Mouse (Mus musculus) forebrain, embryonic 15.5 days (tissue): Measurements from ENCODE around the gene Sgsm1. TPM values are rescaled to one million over a fixed set of nuclear protein-coding genes. Genes with fewer than 3 reads are reported as not detected.
A peak's percentile ranks its signal among the peaks of the same experiment; 100 is the strongest.
"Not testable (repeated sequence)": the region's sequence is repeated elsewhere in the genome, so short reads cannot be mapped to it uniquely, and the experiment has no call there.

Source experiments
- ATAC-seq: fragments of 200-750 bp; cut with Nextera tagmentation; replicated peaks from 2 replicates; pipeline ENCODE4 v1.8.0; 2017; ENCODE audit warnings: mild to moderate bottlenecking, moderate TSS enrichment, moderate library complexity
- H3K27ac ChIP-seq: fragments of 300-500 bp; sonication (generic); replicated peaks from 2 replicates; pipeline ENCODE4 v1.5.1; 2015; ENCODE audit warnings: mild to moderate bottlenecking, inconsistent platforms
- H3K27me3 ChIP-seq: fragments of 300-500 bp; sonication (generic); 2 replicates; pipeline ENCODE4 v1.6.1; 2015; ENCODE audit warnings: inconsistent platforms
- H3K36me3 ChIP-seq: fragments of 300-500 bp; sonication (generic); 2 replicates; pipeline ENCODE4 v1.6.1; 2015; ENCODE audit warnings: mild to moderate bottlenecking, inconsistent platforms
- H3K4me1 ChIP-seq: fragments of 300-500 bp; sonication (generic); 2 replicates; pipeline ENCODE4 v1.6.1; 2015; ENCODE audit warnings: inconsistent platforms
- H3K4me2 ChIP-seq: fragments of 300-500 bp; sonication (generic); replicated peaks from 2 replicates; pipeline ENCODE4 v1.6.1; 2015; ENCODE audit warnings: mild to moderate bottlenecking, inconsistent platforms
- H3K4me3 ChIP-seq: fragments of 300-500 bp; sonication (generic); 2 replicates; pipeline ENCODE4 v1.5.1; 2015; ENCODE audit warnings: mild to moderate bottlenecking, inconsistent platforms
- H3K9ac ChIP-seq: fragments of 300-500 bp; sonication (generic); replicated peaks from 2 replicates; pipeline ENCODE4 v1.6.1; 2015; ENCODE audit warnings: mild to moderate bottlenecking, inconsistent platforms
- H3K9me3 ChIP-seq: fragments of 300-500 bp; sonication (generic); 2 replicates; pipeline ENCODE4 v1.6.1; 2016; ENCODE audit warnings: inconsistent platforms
- WGBS: fragments of 180-500 bp; shearing (Covaris S2); methylation state at CpG from one replicate; pipeline ENCODE4 v1.1.7; 2015; ENCODE audit warnings: mixed read lengths; 5-methylcytosine and 5-hydroxymethylcytosine counted together
- polyA plus RNA-seq: library from polyadenylated mRNA; unstranded; fragments of >200 nt; fragmentation: Nextera tagmentation; extraction: Ambion mirVana; gene quantifications from 2 replicates; pipeline ENCODE4 v1.2.1, GENCODE M21; 2015

Sgsm1 gene
- polyA plus RNA-seq = 14.7 and 15.7 TPM in 2 replicates

DNA sequence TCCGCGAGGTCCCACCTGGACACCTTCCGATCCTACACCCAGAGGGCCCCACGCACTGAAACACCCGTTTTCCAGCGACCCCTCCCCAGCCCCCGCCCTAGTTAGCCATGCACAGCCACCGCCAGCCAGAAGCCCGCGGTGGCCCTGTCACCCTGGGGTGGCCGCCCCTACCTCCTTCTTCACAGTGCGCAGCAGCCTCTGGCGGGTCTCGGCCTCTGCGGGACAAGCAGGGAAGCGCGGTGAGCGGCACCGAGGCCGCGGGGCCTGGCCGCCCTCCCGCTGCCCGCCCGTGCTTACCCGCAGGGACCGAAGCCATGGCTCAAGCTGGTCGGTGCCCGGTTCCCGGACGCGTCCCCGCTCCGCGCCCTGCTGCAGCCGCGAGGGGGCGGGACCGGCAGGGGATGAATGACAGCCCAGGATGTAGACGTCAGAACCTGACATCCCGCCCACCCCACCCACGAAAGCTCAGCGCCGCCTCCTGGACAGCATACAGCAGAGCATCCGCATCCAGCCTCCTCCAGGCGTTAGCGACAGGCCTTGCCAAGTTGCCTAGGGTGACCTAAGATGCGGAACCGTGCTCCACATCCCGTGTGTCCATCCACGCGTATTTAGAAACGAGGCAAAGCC lies at the start of gene Sgsm1:
Gene Sgsm1, minus strand, starts transcription at position 410 of the 627 bp plus-strand sequence.
- WGBS = 2% methylated on average over 53 of the region's 53 CpGs

DNA sequence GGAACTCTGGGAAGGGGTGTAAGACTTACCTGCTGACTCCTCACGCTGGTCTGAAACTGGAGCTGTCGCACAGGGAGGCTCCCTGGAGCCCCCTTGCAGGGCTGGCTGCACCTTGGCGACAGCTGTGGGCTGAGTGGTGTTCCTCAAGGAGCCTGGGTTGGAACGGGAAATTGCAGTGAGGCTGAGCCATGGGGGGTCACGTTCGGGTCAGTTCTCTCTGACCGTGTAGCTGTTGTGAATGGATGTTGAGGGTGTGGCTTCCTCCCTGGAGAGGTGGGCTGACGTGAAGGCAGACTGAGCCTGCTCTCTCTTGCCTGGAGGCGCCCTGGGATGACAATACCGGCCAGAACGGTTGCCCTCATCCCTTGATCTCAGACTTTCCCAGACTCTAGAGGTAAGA lies 48.2 kb upstream of the Sgsm1 start:
- Histone ChIP-seq H3K36me3 (no peaks in the 10 kb centered on the region), H3K27ac (no peak overlapping the region), H3K4me2 (no peak overlapping the region), H3K4me1 (peaks cover 23% of the 10 kb centered on the region), H3K9ac (no peak overlapping the region), H3K4me3 (no peak overlapping the region), H3K27me3 (no peaks in the 10 kb centered on the region), H3K9me3 (no peaks in the 10 kb centered on the region)
- ATAC-seq = no peak
- WGBS = 11% methylated on average over 11 of the region's 11 CpGs

More for the DNA sequence above, at the start of gene Sgsm1:
- ATAC-seq = peak; percentile 62
- no peaks in the 10 kb centered on the region for H3K36me3 ChIP-seq
- H3K9ac ChIP-seq = peak within 1 kb of the TSS; percentile 62
- peak within 1 kb of the TSS; percentile 66 for H3K4me2 ChIP-seq
- no peaks in the 10 kb centered on the region for H3K27me3 ChIP-seq
- 0 out of 2 replicates have a peak within 1 kb of the TSS, but pooled peaks have one; percentile 1 for H3K27ac ChIP-seq
- peaks cover 53% of the 10 kb centered on the region for H3K4me1 ChIP-seq
- no peaks in the 10 kb centered on the region for H3K9me3 ChIP-seq
- H3K4me3 ChIP-seq = peak within 1 kb of the TSS; percentile 55

DNA sequence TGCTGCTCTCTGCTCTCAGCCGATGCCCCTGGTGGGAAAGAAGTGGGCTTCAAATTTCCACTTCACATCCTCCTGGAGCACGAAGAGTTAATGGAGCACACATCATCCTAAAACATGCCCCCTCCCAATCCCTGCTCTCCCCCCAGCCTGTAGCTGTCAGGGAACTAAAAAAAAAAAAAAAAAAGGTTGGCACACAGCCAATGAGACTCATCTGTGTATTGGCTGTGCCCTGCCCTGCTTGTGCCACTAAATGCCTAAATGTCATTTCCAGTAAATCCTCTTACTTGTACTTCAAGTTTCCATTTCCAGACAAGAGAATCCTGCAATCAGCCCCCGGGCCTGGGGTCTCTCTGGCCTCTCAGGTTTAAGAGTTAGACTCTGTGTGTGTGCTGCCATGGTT lies 47.1 kb upstream of the Sgsm1 start:
- WGBS = 39% methylated on average over 3 of the region's 3 CpGs

DNA sequence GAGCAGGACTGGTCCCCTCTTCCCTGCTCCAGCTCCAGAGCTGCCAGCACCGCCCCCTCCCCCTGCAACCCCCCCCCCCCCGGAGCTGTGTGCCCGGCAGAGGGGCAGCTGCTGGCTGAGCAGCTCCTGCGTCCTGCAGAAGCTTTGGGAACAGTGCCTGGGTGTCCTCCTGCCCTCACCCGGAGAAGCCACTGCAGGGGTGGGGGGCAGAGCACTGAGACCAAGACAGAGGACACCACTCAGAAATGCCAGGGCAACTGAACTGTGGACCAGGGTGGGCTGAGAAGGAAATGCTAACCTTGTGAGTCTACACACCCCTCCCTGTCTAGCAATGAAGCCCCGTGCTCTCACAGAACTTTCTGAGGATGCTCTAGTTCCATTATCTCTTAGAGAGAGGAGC lies 46.6 kb upstream of the Sgsm1 start, which contains the start of gene Aym1:
Gene Aym1, plus strand, starts transcription at position 109 of the 400 bp plus-strand sequence.
- Histone ChIP-seq H3K27me3 (no peaks in the 10 kb centered on the region), H3K9me3 (no peaks in the 10 kb centered on the region), H3K4me2 (no peak within 1 kb of the TSS), H3K9ac (no peak within 1 kb of the TSS), H3K27ac (no peak within 1 kb of the TSS), H3K4me1 (peaks cover 24% of the 10 kb centered on the region), H3K36me3 (no peaks in the 10 kb centered on the region), H3K4me3 (no peak within 1 kb of the TSS)
- no peak for ATAC-seq
- 33% methylated on average over 2 of the region's 6 CpGs for WGBS

More for the DNA sequence above, 47.1 kb upstream of the Sgsm1 start:
- Histone ChIP-seq H3K4me3 (no peak overlapping the region), H3K36me3 (no peaks in the 10 kb centered on the region), H3K9me3 (no peaks in the 10 kb centered on the region), H3K27ac (no peak overlapping the region), H3K4me1 (peaks cover 23% of the 10 kb centered on the region), H3K4me2 (no peak overlapping the region), H3K9ac (no peak overlapping the region), H3K27me3 (no peaks in the 10 kb centered on the region)
- no peak; the same call in 1 of the 2 replicates for ATAC-seq

DNA sequence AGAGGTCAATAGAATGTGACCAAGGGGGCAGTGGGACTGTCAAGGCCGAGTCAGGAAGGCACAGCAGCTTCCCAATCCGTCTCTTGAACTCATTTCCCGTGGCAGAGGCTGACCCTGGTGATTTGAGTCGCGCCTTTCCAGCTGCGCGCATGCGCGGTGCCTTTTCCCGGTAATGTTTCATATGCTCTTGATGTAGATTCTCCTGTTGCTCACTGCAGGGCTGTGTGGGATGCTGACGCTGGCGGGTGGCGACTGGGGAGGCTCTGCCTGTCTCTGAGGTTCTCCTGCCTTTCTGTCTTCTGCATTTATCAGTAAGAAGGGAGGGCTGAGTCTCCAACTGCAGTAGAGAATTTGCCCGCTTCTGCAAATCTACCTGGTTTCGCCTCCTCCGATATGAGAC lies 43.7 kb upstream of the Sgsm1 start:
- Histone ChIP-seq H3K36me3 (no peaks in the 10 kb centered on the region), H3K4me3 (no peak overlapping the region), H3K27me3 (no peaks in the 10 kb centered on the region), H3K9me3 (no peaks in the 10 kb centered on the region), H3K9ac (no peak overlapping the region), H3K27ac (no peak overlapping the region), H3K4me1 (peaks cover 45% of the 10 kb centered on the region), H3K4me2 (0 out of 2 replicates have a peak overlapping the region, but pooled peaks have one; percentile 6)
- no peak for ATAC-seq
- 53% methylated on average over 16 of the region's 16 CpGs for WGBS

DNA sequence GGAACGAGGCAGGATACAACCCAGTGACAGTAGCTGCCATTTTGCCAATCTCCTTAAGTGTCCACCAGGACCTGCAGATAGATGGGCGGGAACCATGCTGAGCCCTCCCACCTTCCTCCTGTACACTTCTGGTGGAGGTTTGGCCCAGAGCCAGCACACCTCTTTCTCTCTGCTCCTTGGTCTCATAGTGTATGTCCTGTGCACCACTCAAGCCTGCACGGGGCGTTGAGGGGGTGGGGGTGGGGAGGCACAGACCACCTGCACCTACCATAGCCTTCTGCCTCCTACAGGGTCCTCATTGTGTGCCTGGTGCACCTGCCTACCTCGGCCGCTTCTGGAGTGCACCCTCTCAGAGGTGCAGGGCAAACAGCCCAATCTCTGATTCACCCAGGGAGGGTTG lies 42.0 kb upstream of the Sgsm1 start:
- Histone ChIP-seq H3K4me2 (no peak overlapping the region), H3K27me3 (peaks cover 11% of the 10 kb centered on the region; the same call in 1 of the 2 replicates), H3K9ac (no peak overlapping the region), H3K36me3 (no peaks in the 10 kb centered on the region), H3K9me3 (no peaks in the 10 kb centered on the region), H3K27ac (no peak overlapping the region), H3K4me1 (peaks cover 48% of the 10 kb centered on the region), H3K4me3 (no peak overlapping the region)
- 70% methylated on average over 6 of the region's 6 CpGs for WGBS
- no peak for ATAC-seq

DNA sequence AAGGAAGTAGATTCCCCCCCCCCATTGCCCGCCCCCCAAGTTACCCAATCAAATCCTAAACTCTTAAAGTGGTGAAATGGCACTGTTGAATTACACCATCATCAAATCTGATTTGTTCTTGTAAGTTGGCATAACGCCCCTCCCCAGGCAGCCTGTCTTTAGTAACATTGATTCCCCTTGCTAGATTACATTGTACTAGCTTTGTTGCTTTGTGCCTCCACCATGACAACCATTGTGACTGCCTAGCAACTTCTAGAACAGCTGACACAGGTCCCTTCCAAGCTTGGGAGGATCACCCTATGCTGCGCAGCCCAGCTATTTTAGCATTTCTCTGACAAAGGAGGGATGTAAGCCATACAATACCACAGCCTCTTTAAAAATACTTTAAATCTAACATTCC lies 41.2 kb upstream of the Sgsm1 start:
- H3K36me3 ChIP-seq = no peaks in the 10 kb centered on the region
- H3K27me3 ChIP-seq = peaks cover 19% of the 10 kb centered on the region; the same call in 1 of the 2 replicates
- no peak overlapping the region for H3K27ac ChIP-seq
- no peak; the same call in 1 of the 2 replicates for ATAC-seq
- WGBS = 41% methylated on average over 3 of the region's 3 CpGs
- H3K9ac ChIP-seq = no peak overlapping the region
- no peak overlapping the region for H3K4me3 ChIP-seq
- H3K9me3 ChIP-seq = no peaks in the 10 kb centered on the region
- H3K4me2 ChIP-seq = no peak overlapping the region
- H3K4me1 ChIP-seq = peaks cover 39% of the 10 kb centered on the region

DNA sequence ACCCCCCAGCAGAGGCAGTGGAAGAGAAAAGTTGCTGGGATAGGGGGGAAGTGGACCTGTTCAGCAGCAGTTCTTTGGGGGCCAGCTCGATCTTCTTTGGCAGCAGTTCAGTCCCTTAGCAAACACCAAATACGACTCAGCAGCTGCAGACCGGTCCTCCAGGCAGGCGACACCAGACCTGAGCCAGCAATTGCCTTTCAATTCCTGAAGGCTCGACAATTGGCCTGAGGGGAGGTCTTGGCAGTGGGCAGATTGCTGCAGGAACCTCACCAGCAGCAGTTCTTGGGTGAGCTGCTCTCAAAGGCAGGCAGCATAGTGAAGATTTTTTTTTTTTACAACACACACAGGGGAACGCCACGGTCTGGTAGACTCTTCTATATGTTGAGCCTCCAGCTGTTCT lies 39.2 kb upstream of the Sgsm1 start:
- Histone ChIP-seq H3K9me3 (no peaks in the 10 kb centered on the region), H3K27ac (no peak overlapping the region; the same call in 1 of the 2 replicates), H3K4me2 (no peak overlapping the region), H3K9ac (no peak overlapping the region), H3K36me3 (no peaks in the 10 kb centered on the region), H3K4me1 (peaks cover 47% of the 10 kb centered on the region), H3K4me3 (no peak overlapping the region), H3K27me3 (peaks cover 35% of the 10 kb centered on the region; the same call in 1 of the 2 replicates)
- 10% methylated on average over 7 of the region's 7 CpGs for WGBS
- ATAC-seq = no peak

DNA sequence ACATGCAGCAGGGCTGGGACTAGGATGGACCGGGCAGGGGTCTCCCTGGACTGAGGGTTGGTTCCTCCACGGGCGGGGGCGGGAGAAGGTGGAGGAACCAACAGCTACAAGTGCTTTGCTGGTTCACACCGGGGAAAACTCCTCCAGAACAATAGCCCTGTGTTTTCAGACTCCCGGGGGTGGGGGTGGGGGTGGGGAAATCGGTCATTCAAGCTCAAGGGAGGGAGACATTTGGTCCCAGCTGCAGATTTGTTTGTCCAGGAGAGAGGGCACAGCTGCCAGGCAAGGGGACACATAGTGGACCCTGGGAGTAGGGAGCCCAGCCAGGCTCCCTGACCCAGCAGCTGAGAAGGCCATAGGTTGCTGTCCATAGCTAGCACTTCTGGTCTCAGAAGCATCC lies 38.6 kb upstream of the Sgsm1 start:
- Histone ChIP-seq H3K4me3 (no peak overlapping the region), H3K27ac (no peak overlapping the region), H3K4me2 (no peak overlapping the region), H3K4me1 (peaks cover 47% of the 10 kb centered on the region), H3K27me3 (peaks cover 39% of the 10 kb centered on the region), H3K9me3 (no peaks in the 10 kb centered on the region), H3K36me3 (no peaks in the 10 kb centered on the region), H3K9ac (no peak overlapping the region)
- ATAC-seq = 0 out of 2 replicates have a peak, but pooled peaks have one; percentile 17
- WGBS = 7% methylated on average over 7 of the region's 7 CpGs

DNA sequence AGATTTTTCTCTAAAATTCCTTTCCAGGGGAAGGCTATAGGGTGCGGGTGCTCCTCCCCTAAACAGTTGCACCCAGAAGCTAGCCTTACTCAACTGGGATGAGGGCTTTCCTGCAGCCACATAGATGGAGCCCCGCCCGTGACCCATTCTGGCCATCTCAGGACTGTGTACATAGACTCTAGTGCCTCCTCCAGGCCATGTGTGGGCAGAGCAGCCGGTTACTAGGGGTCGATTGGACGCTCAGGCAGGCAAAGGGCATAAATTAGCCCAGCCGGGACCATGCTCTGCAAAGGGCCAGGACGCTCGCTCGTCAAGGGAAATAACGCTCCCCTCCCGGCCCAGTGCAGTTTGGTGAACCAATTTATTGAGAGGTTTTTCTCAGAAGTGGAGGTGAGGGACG lies 38.0 kb upstream of the Sgsm1 start:
- Histone ChIP-seq H3K36me3 (no peaks in the 10 kb centered on the region), H3K4me3 (no peak overlapping the region), H3K27ac (no peak overlapping the region), H3K4me1 (peaks cover 47% of the 10 kb centered on the region), H3K9me3 (no peaks in the 10 kb centered on the region), H3K4me2 (no peak overlapping the region), H3K27me3 (peaks cover 39% of the 10 kb centered on the region), H3K9ac (no peak overlapping the region)
- 13% methylated on average over 13 of the region's 13 CpGs for WGBS
- 0 out of 2 replicates have a peak, but pooled peaks have one; percentile 17 for ATAC-seq

DNA sequence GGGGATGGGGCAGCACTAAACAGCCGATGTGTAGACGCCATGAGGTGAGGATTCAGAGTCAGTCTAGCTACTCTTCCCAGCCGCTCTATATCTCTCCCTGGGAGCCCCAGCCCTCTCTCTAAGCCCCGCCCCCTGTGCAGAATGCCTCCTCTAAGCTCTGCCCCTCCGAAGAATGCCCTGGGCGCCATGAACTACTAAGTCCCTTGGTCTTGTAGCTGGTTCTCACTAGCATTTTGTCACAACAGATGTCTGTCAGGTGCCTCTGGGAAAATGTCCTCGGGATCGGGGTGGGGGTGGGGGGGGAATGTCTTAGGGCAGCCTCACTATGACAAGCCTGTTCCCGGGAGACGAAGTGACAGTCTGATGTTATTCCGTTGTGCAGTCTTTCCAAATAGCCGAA lies 37.0 kb upstream of the Sgsm1 start:
- Histone ChIP-seq H3K4me1 (peaks cover 47% of the 10 kb centered on the region), H3K27ac (no peak overlapping the region), H3K4me2 (no peak overlapping the region), H3K36me3 (no peaks in the 10 kb centered on the region), H3K4me3 (no peak overlapping the region), H3K9ac (no peak overlapping the region), H3K9me3 (no peaks in the 10 kb centered on the region), H3K27me3 (peaks cover 39% of the 10 kb centered on the region)
- WGBS = 24% methylated on average over 12 of the region's 12 CpGs
- ATAC-seq = no peak

DNA sequence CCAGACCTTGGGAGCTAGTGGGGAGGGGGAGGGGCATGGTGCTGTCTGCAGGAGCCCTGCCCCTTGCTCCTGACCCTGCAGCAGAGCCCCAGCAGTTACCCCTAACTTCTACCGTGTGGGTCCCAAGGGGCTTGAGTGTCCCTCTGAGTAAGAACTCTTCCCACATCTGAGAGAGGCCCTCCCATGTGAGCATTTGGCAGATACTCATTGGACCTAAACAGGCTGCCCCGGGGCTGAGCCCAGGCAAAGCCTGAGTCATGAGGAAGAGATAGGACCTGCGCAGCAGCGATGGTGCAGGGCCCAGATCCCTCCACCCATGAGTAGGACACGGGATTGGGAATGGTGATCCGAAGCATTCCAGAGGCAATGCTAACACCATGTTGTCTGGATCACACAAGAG lies 36.1 kb upstream of the Sgsm1 start:
- Histone ChIP-seq H3K27me3 (peaks cover 39% of the 10 kb centered on the region), H3K4me1 (peaks cover 41% of the 10 kb centered on the region)
- not testable (repeated sequence) for H3K27ac ChIP-seq, ATAC-seq, H3K9ac ChIP-seq, H3K36me3 ChIP-seq, H3K4me2 ChIP-seq, H3K4me3 ChIP-seq, H3K9me3 ChIP-seq
- WGBS = 56% methylated on average over 6 of the region's 6 CpGs
